15 mouse cellular contexts compared by ENCODE assay signal in genomic region chr17:74868185-74868907, GRCm38 (mm10).
A peak's percentile ranks its signal among the peaks of the same experiment; 100 is the strongest.
DNase-seq lines count a peak whose midpoint lies in the region; ATAC-seq and TF ChIP-seq lines count a peak whose summit lies in the region.
"Had no signal": no experiment of that assay in that cellular context is flagged by ENCODE, and none has a peak within 500 bp of the region (broad histone marks: within the 10 kb centered on the region; RNA-seq: fewer than 3 reads in every experiment).

No protein-coding gene starts in this region.

- 40% methylated on average over 12 of the region's 12 CpGs for WGBS in heart, embryonic 12.5 days
- 44% methylated on average over 12 of the region's 12 CpGs for WGBS in lung, postnatal 0 days
- WGBS in limb, embryonic 10.5 days = 70% methylated on average over 12 of the region's 12 CpGs
- 35% methylated on average over 12 of the region's 12 CpGs for WGBS in liver, postnatal 0 days (ENCODE audit: insufficient replicate concordance)

- H3K4me2 ChIP-seq in heart, embryonic 12.5 days = peak overlapping the region; percentile 11; the same call in 1 of the 2 replicates
- no peak overlapping the region for H3K4me2 ChIP-seq in lung, postnatal 0 days (replicated peaks; ENCODE audit: low read depth, low read length)
- H3K4me2 ChIP-seq in liver, postnatal 0 days (ENCODE audit: low read depth, low read length) = peak overlapping the region; percentile 20; the same call in 1 of the 2 replicates
- H3K4me2 ChIP-seq: hindbrain, embryonic 15.5 days; midbrain, embryonic 11.5 days; neural tube, embryonic 12.5 days had no signal

- no peak for TF ChIP-seq CTCF in lung, postnatal 0 days (IDR thresholded peaks at IDR 0.05)
- TF ChIP-seq CTCF in liver, postnatal 0 days (IDR thresholded peaks at IDR 0.05; ENCODE audit: low read depth) = no peak

- no peak for ATAC-seq in heart, embryonic 12.5 days (ENCODE audit: insufficient number of reproducible peaks, low FRiP score)
- no peak for ATAC-seq in lung, postnatal 0 days
- peak; percentile 28 for ATAC-seq in liver, postnatal 0 days

- peak overlapping the region; percentile 35; the same call in 1 of the 2 replicates for H3K9ac ChIP-seq in heart, embryonic 12.5 days
- no peak overlapping the region for H3K9ac ChIP-seq in lung, postnatal 0 days (replicated peaks; ENCODE audit: low read depth)
- no peak overlapping the region for H3K9ac ChIP-seq in liver, postnatal 0 days (replicated peaks)
- H3K9ac ChIP-seq: hindbrain, embryonic 15.5 days; neural tube, embryonic 12.5 days had no signal

- H3K27me3 ChIP-seq in heart, embryonic 12.5 days (replicated peaks) = no peaks in the 10 kb centered on the region
- no peaks in the 10 kb centered on the region for H3K27me3 ChIP-seq in lung, postnatal 0 days (replicated peaks; ENCODE audit: insufficient read depth, low read length)
- no peaks in the 10 kb centered on the region for H3K27me3 ChIP-seq in limb, embryonic 10.5 days (ENCODE audit: low read depth, poor library complexity, severe bottlenecking)
- no peaks in the 10 kb centered on the region for H3K27me3 ChIP-seq in liver, postnatal 0 days (ENCODE audit: insufficient read depth, low read length)
- H3K27me3 ChIP-seq: CH12.LX; hindbrain, embryonic 15.5 days; neural tube, embryonic 12.5 days had no signal

- H3K27ac ChIP-seq in heart, embryonic 12.5 days (ENCODE audit: poor library complexity, severe bottlenecking) = peak overlapping the region; percentile 92
- H3K27ac ChIP-seq in lung, postnatal 0 days (ENCODE audit: low read length) = no peak overlapping the region
- H3K27ac ChIP-seq in limb, embryonic 10.5 days = peak overlapping the region; percentile 39; the same call in 1 of the 2 replicates
- no peak overlapping the region for H3K27ac ChIP-seq in liver, postnatal 0 days (ENCODE audit: low read depth)
- H3K27ac ChIP-seq: hindbrain, embryonic 15.5 days; neural tube, embryonic 12.5 days had no signal

- no peak for DNase-seq in heart, adult 9 months (ENCODE audit: low spot score in 2 of 2)
- peak; percentile 30 for DNase-seq in lung, postnatal 0 days (ENCODE audit: low spot score)
- DNase-seq in lung, adult 18-20 months = no peak
- DNase-seq in limb, embryonic 10.5 days (ENCODE audit: low spot score) = no peak
- no peak for DNase-seq in liver, postnatal 0 days
- DNase-seq in ovary, postnatal 10 days (ENCODE audit: low spot score) = no peak
- no peak for DNase-seq in gastrocnemius, postnatal 10 days
- DNase-seq: adrenal gland, postnatal 36 days; cerebellum, adult 18-20 months; kidney, postnatal 14 days had no signal

- peaks cover 77% of the 10 kb centered on the region for H3K4me1 ChIP-seq in heart, embryonic 12.5 days (replicated peaks)
- H3K4me1 ChIP-seq in lung, postnatal 0 days (ENCODE audit: insufficient read depth, low read depth, low read length) = peaks cover 18% of the 10 kb centered on the region; the same call in 1 of the 2 replicates
- peaks cover 53% of the 10 kb centered on the region for H3K4me1 ChIP-seq in limb, embryonic 10.5 days
- peaks cover 8% of the 10 kb centered on the region; the same call in 1 of the 2 replicates for H3K4me1 ChIP-seq in liver, postnatal 0 days (ENCODE audit: insufficient read depth)

- H3K4me3 ChIP-seq in heart, embryonic 12.5 days = no peak overlapping the region
- no peak overlapping the region for H3K4me3 ChIP-seq in lung, postnatal 0 days (ENCODE audit: low read depth, low read length)
- no peak overlapping the region for H3K4me3 ChIP-seq in limb, embryonic 10.5 days
- no peak overlapping the region for H3K4me3 ChIP-seq in liver, postnatal 0 days (ENCODE audit: low read depth, low read length)
- H3K4me3 ChIP-seq: hindbrain, embryonic 15.5 days; neural tube, embryonic 12.5 days had no signal

- H3K36me3 ChIP-seq in heart, embryonic 12.5 days = no peaks in the 10 kb centered on the region
- H3K36me3 ChIP-seq in lung, postnatal 0 days (ENCODE audit: insufficient read depth, low read length) = no peaks in the 10 kb centered on the region
- H3K36me3 ChIP-seq in limb, embryonic 10.5 days = no peaks in the 10 kb centered on the region
- 0 out of 2 replicates have a peak, but pooled peaks cover under 1% of the 10 kb centered on the region for H3K36me3 ChIP-seq in liver, postnatal 0 days (replicated peaks; ENCODE audit: insufficient read depth, low read length)
- H3K36me3 ChIP-seq: hindbrain, embryonic 15.5 days; neural tube, embryonic 12.5 days had no signal

- H3K9me3 ChIP-seq in heart, embryonic 12.5 days (replicated peaks) = no peaks in the 10 kb centered on the region
- no peaks in the 10 kb centered on the region for H3K9me3 ChIP-seq in lung, postnatal 0 days (ENCODE audit: low read length)
- H3K9me3 ChIP-seq in limb, embryonic 10.5 days (replicated peaks) = no peaks in the 10 kb centered on the region
- H3K9me3 ChIP-seq in liver, postnatal 0 days (ENCODE audit: low read length) = no peaks in the 10 kb centered on the region
- H3K9me3 ChIP-seq: hindbrain, embryonic 15.5 days; neural tube, embryonic 12.5 days had no signal

- TF ChIP-seq EP300 in lung, postnatal 0 days (IDR thresholded peaks at IDR 0.05) = no peak
- TF ChIP-seq EP300 in liver, postnatal 0 days (IDR thresholded peaks at IDR 0.05; ENCODE audit: low read depth) = no peak

Comparison
In these comparisons a context has a peak if more than half of its experiments do, and no peak if none do; other contexts are left out.
1. H3K27ac ChIP-seq: peak in heart, embryonic 12.5 days (single experiment) and limb, embryonic 10.5 days (single experiment); none in lung, postnatal 0 days (single experiment) and liver, postnatal 0 days (single experiment).